Mouse (Mus musculus) megakaryocyte-erythroid progenitor cell, adult 5-6 weeks (primary cell): Measurements from ENCODE around the gene Mrln. TPM values are rescaled to one million over a fixed set of nuclear protein-coding genes. Genes with fewer than 3 reads are reported as not detected.
A peak's percentile ranks its signal among the peaks of the same experiment; 100 is the strongest.

ENCODE experiments used
- ATAC-seq: replicated peaks from 2 replicates; pipeline ENCODE4 v1.8.0; 2016; ENCODE audit warnings: mild to moderate bottlenecking, inconsistent platforms; ENCODE audit not compliant: severe bottlenecking, poor library complexity, low FRiP score, low TSS enrichment
- total RNA-seq, 2 experiments: library from RNA; stranded (forward) in 1 of 2; stranded (reverse) in 1 of 2; fragments of 200-1000, 215-1000 nt in 1 of 2; fragments of >200 nt in 1 of 2; fragmentation: Nextera tagmentation in 1 of 2; gene quantifications; 2 replicates each; pipeline ENCODE4 v1.2.3; 2014 to 2017

Mrln gene
- total RNA-seq (2014; fragmentation: Nextera tagmentation) (not detected in 2 replicates), total RNA-seq (2017) (not detected in 2 replicates)

- ATAC-seq = no peak
Observed at GRCm38 (mm10) chr10:70204505-70205399, at the start of gene Mrln. Gene Mrln, plus strand, starts transcription at chr10:70204664.

GRCm38 (mm10) chr10:70156431-70157165 is 47.9 kb upstream of the Mrln start:
- ATAC-seq = peak; percentile 83

- no peak for ATAC-seq
Observed at GRCm38 (mm10) chr10:70159651-70160320, 44.7 kb upstream of the Mrln start.

GRCm38 (mm10) chr10:70160811-70161210 is 43.7 kb upstream of the Mrln start:
- no peak for ATAC-seq

- ATAC-seq = no peak
Observed at GRCm38 (mm10) chr10:70161504-70161903, 43.0 kb upstream of the Mrln start.

GRCm38 (mm10) chr10:70163681-70164080 is 40.8 kb upstream of the Mrln start:
- ATAC-seq = no peak

- ATAC-seq = no peak
Observed at GRCm38 (mm10) chr10:70165877-70166276, 38.6 kb upstream of the Mrln start.

GRCm38 (mm10) chr10:70166427-70166826 is 38.0 kb upstream of the Mrln start:
- no peak for ATAC-seq

- ATAC-seq = no peak
Observed at GRCm38 (mm10) chr10:70167625-70168024, 36.8 kb upstream of the Mrln start.

- no peak for ATAC-seq
Observed at GRCm38 (mm10) chr10:70168396-70168795, 36.1 kb upstream of the Mrln start.

- no peak for ATAC-seq
Observed at GRCm38 (mm10) chr10:70169044-70169443, 35.4 kb upstream of the Mrln start.

GRCm38 (mm10) chr10:70173314-70173713 is 31.1 kb upstream of the Mrln start:
- peak; percentile 90 for ATAC-seq

GRCm38 (mm10) chr10:70174494-70175190 is 29.8 kb upstream of the Mrln start:
- no peak for ATAC-seq

- ATAC-seq = peak; percentile 56
Observed at GRCm38 (mm10) chr10:70180727-70181126, 23.7 kb upstream of the Mrln start.

GRCm38 (mm10) chr10:70181279-70181972 is 23.0 kb upstream of the Mrln start:
- ATAC-seq = 0 out of 2 replicates have a peak, but pooled peaks have one; percentile 32

GRCm38 (mm10) chr10:70183210-70184080 is 21.0 kb upstream of the Mrln start:
- ATAC-seq = no peak

- peak; percentile 69; the same call in 1 of the 2 replicates for ATAC-seq
Observed at GRCm38 (mm10) chr10:70186136-70186535, 18.3 kb upstream of the Mrln start.

GRCm38 (mm10) chr10:70186586-70186985 is 17.9 kb upstream of the Mrln start:
- ATAC-seq = no peak
